Comparison of ENCODE assay signal across 15 mouse cellular contexts in genomic region chr2:144543670-144544069, GRCm38 (mm10). TPM values are rescaled to one million over a fixed set of nuclear protein-coding genes. Genes with fewer than 3 reads are reported as not detected.
"Had no signal": no experiment of that assay in that cellular context is flagged by ENCODE, and none has a peak within 500 bp of the region (broad histone marks: within the 10 kb centered on the region; RNA-seq: fewer than 3 reads in every experiment).

No protein-coding gene starts in this region.

- H3K27ac ChIP-seq: limb, embryonic 13.5 days; liver, embryonic 14.5 days; midbrain, embryonic 15.5 days; neural tube, embryonic 12.5 days had no signal

- DNase-seq: kidney, adult 11 months; left cerebral cortex, postnatal 4 days; lung, embryonic 14.5 days; lung, postnatal 10 days; lung, postnatal 4 days; right cerebral cortex, postnatal 14 days; thymus, postnatal 4 days had no signal

- H3K27me3 ChIP-seq: limb, embryonic 13.5 days; megakaryocyte, embryonic 14.5 days; midbrain, embryonic 15.5 days; neural tube, embryonic 12.5 days; stomach, embryonic 15.5 days had no signal

- ATAC-seq: midbrain, embryonic 15.5 days had no signal

- H3K4me3 ChIP-seq: limb, embryonic 13.5 days; megakaryocyte, embryonic 14.5 days; midbrain, embryonic 15.5 days; neural tube, embryonic 12.5 days; stomach, embryonic 15.5 days had no signal

- H3K9ac ChIP-seq: limb, embryonic 13.5 days; liver, embryonic 14.5 days; lung, embryonic 14.5 days; midbrain, embryonic 15.5 days; neural tube, embryonic 12.5 days; stomach, embryonic 15.5 days had no signal

- H3K4me1 ChIP-seq: limb, embryonic 13.5 days; midbrain, embryonic 15.5 days; neural tube, embryonic 12.5 days; stomach, embryonic 15.5 days had no signal

- H3K4me2 ChIP-seq: limb, embryonic 13.5 days; lung, embryonic 14.5 days; midbrain, embryonic 11.5 days; midbrain, embryonic 15.5 days; neural tube, embryonic 12.5 days; stomach, embryonic 15.5 days had no signal

- H3K9me3 ChIP-seq: limb, embryonic 13.5 days; megakaryocyte, embryonic 14.5 days; midbrain, embryonic 15.5 days; neural tube, embryonic 12.5 days; stomach, embryonic 15.5 days had no signal

RNA-seq across cellular contexts. Expression of gene Dzank1, which starts 16.5 kb away (rescaled TPM):
- total RNA-seq: monocyte, adult 5-6 weeks had no signal
